Mouse (Mus musculus) thymus, adult 2 months (tissue): Measurements from ENCODE around the gene Slc35e4. TPM values are rescaled to one million over a fixed set of nuclear protein-coding genes. Genes with fewer than 3 reads are reported as not detected.

ENCODE experiments used
- DNase-seq: peaks from one replicate; pipeline ENCODE4 v3.0.0; 2021
- H3K27ac ChIP-seq: fragments of 200-500 bp; 2 replicates; pipeline ENCODE4 v1.5.1; 2012; ENCODE audit warnings: low read length, control low read depth; ENCODE audit not compliant: control insufficient read depth, insufficient read depth
- H3K27me3 ChIP-seq: fragments of 200-500 bp; 2 replicates; pipeline ENCODE4 v1.6.1; 2012; ENCODE audit warnings: mild to moderate bottlenecking, low read length, moderate library complexity, mixed read lengths; ENCODE audit not compliant: control insufficient read depth, insufficient read depth
- H3K36me3 ChIP-seq: fragments of 200-500 bp; 2 replicates; pipeline ENCODE4 v1.6.1; 2012; ENCODE audit warnings: mild to moderate bottlenecking, low read length, moderate library complexity; ENCODE audit not compliant: control insufficient read depth, insufficient read depth
- H3K4me1 ChIP-seq: fragments of 200-500 bp; replicated peaks from 2 replicates; pipeline ENCODE4 v1.6.1; 2012; ENCODE audit warnings: low read length; ENCODE audit not compliant: control insufficient read depth, insufficient read depth
- H3K4me3 ChIP-seq: fragments of 200-500 bp; 2 replicates; pipeline ENCODE4 v1.5.1; 2012; ENCODE audit warnings: mild to moderate bottlenecking, low read length, control low read depth, moderate library complexity; ENCODE audit not compliant: control insufficient read depth, insufficient read depth
- CTCF ChIP-seq: fragments of 200-500 bp; IDR thresholded peaks from 2 replicates; pipeline ENCODE4 v1.5.1; 2012; ENCODE audit warnings: mild to moderate bottlenecking, control low read depth, low read length, moderate library complexity, borderline replicate concordance; ENCODE audit not compliant: control insufficient read depth, poor library complexity, insufficient read depth; ENCODE audit errors: extremely low read depth
- POLR2A ChIP-seq: fragments of 200-500 bp; IDR thresholded peaks from 2 replicates; pipeline ENCODE4 v1.6.1; 2012; ENCODE audit warnings: mild to moderate bottlenecking, low read length, control low read depth, moderate library complexity; ENCODE audit not compliant: control insufficient read depth, poor library complexity, insufficient read depth; ENCODE audit errors: extremely low read depth
- WGBS: fragments of 180-500 bp; shearing (Covaris S2); methylation state at CpG from one replicate; pipeline ENCODE4 v1.1.7; 2018; 5-methylcytosine and 5-hydroxymethylcytosine counted together
- polyA plus RNA-seq: library from polyadenylated mRNA; depleted of rRNA; stranded (reverse); fragments of >200 nt; gene quantifications from 2 replicates; pipeline ENCODE4 v1.2.3, GENCODE M21; 2012; rRNA removed

Slc35e4 gene
- polyA plus RNA-seq, 1 experiment: 3.9 TPM

- DNase-seq: no peak
- Histone ChIP-seq H3K27me3 (no peaks in the 10 kb centered on the region), H3K36me3 (no peaks in the 10 kb centered on the region), H3K27ac (no peak overlapping the region), H3K4me3 (no peak overlapping the region), H3K4me1 (peaks cover 6% of the 10 kb centered on the region; the same call in 1 of the 2 replicates)
- WGBS: 96% methylated on average over 4 of the region's 4 CpGs
- no peak for TF ChIP-seq POLR2A
- TF ChIP-seq CTCF: no peak
Observed at GRCm38 (mm10) chr11:3859778-3860177, 54.7 kb downstream of the Slc35e4 start.

- Histone ChIP-seq H3K36me3 (no peaks in the 10 kb centered on the region), H3K4me3 (no peak overlapping the region), H3K27me3 (no peaks in the 10 kb centered on the region), H3K27ac (no peak overlapping the region), H3K4me1 (no peaks in the 10 kb centered on the region)
- no peak for DNase-seq
- no peak for TF ChIP-seq CTCF
- no peak for TF ChIP-seq POLR2A
- WGBS: 80% methylated on average over 5 of the region's 5 CpGs
Observed at GRCm38 (mm10) chr11:3857902-3858301, 56.6 kb downstream of the Slc35e4 start.

Other genes with a start within 250 kb of the Slc35e4 start
- 0.27 and 1.1 TPM in 2 replicates for gene Osbp2, start 50.8 kb downstream of the Slc35e4 start, polyA plus RNA-seq
- gene 4921536K21Rik, start 19.6 kb downstream of the Slc35e4 start, polyA plus RNA-seq: 0.07 TPM in 1 of 2 replicates, not detected in the other
- gene Dusp18, start 19.4 kb downstream of the Slc35e4 start, polyA plus RNA-seq: 1.1 and 2.4 TPM in 2 replicates
- 49.4 and 60.3 TPM in 2 replicates for gene Tcn2, start 17.5 kb upstream of the Slc35e4 start, polyA plus RNA-seq
- 53.1 and 55.6 TPM in 2 replicates for gene Pes1, start 49.3 kb upstream of the Slc35e4 start, polyA plus RNA-seq
- not detected in 2 replicates for gene 4930556J24Rik, start 62.1 kb upstream of the Slc35e4 start, polyA plus RNA-seq
- 1.7 and 2.1 TPM in 2 replicates for gene Gal3st1, start 69.0 kb upstream of the Slc35e4 start, polyA plus RNA-seq
- 0.44 and 0.85 TPM in 2 replicates for gene Sec14l4, start 116.8 kb upstream of the Slc35e4 start, polyA plus RNA-seq
- gene Sec14l3, start 150.2 kb upstream of the Slc35e4 start, polyA plus RNA-seq: 0.49 and 0.52 TPM in 2 replicates
- 7.0 and 11.6 TPM in 2 replicates for gene Mtfp1, start 180.8 kb upstream of the Slc35e4 start, polyA plus RNA-seq
- 0.42 and 1.1 TPM in 2 replicates for gene Sec14l2, start 208.8 kb upstream of the Slc35e4 start, polyA plus RNA-seq
- 27.0 and 29.4 TPM in 2 replicates for gene Rnf215, start 220.5 kb upstream of the Slc35e4 start, polyA plus RNA-seq
- gene Ccdc157, start 245.6 kb upstream of the Slc35e4 start, polyA plus RNA-seq: 5.4 and 7.8 TPM in 2 replicates
- 79.9 and 91.6 TPM in 2 replicates for gene Sf3a1, start 245.7 kb upstream of the Slc35e4 start, polyA plus RNA-seq